Mouse (Mus musculus): ENCODE data around the gene Kpna6. TPM values are rescaled to one million over a fixed set of nuclear protein-coding genes. Genes with fewer than 3 reads are reported as not detected.

Gene Kpna6
- total and polyA plus RNA-seq, 3 experiments: 15.9 to 66.5 (median 19.6) TPM

GRCm38 (mm10) chr4:129625029-129625370 lies 47.6 kb downstream of the Kpna6 start:
- Histone ChIP-seq H3K79me2 (ENCODE audit: control insufficient read depth, insufficient read depth, low read length, poor library complexity) (no peaks in the 10 kb centered on the region; the same call in 1 of the 2 replicates), H3K9me3 (replicated peaks; ENCODE audit: insufficient read depth, low read length) (no peaks in the 10 kb centered on the region), H3K36me3 (ENCODE audit: control insufficient read depth in 1 of 2, insufficient read depth in 2 of 2, low read length in 2 of 2) (peaks cover 0 to 9% of the 10 kb centered on the region in 2 experiments), H3K4me1 (ENCODE audit: control insufficient read depth in 1 of 2, insufficient read depth in 2 of 2, low read length in 2 of 2) (peaks cover 3 to 17% of the 10 kb centered on the region in 2 experiments; a peak in 3 of 4 replicates), H3K9ac (ENCODE audit: control insufficient read depth, low read depth, low read length, poor library complexity, severe bottlenecking) (peak overlapping the region; percentile 38), H3K27ac (ENCODE audit: control insufficient read depth, low read depth, low read length) (peak overlapping the region; percentile 48), H3K4me3 (ENCODE audit: control insufficient read depth in 1 of 2, insufficient read depth in 1 of 2, low read depth in 2 of 2, low read length in 2 of 2) (peak overlapping the region in 1 of 2 experiments; percentile 38; a peak in 1 of 4 replicates), H3K27me3 (ENCODE audit: control insufficient read depth in 1 of 2, insufficient read depth in 2 of 2, low read length in 2 of 2) (no peaks in the 10 kb centered on the region)
- peak; percentile 78 for DNase-seq (ENCODE audit: low read depth, low spot score)
- TF ChIP-seq HCFC1 (IDR thresholded peaks at IDR 0.05; ENCODE audit: low read depth, low read length): 0 out of 2 replicates have a peak, but pooled peaks have one; percentile 34
- TF ChIP-seq SIN3A (IDR thresholded peaks at IDR 0.05; ENCODE audit: low read length): peak; percentile 23; the same call in 1 of the 2 replicates
- peak; percentile 23; the same call in 1 of the 2 replicates for TF ChIP-seq MXI1 (IDR thresholded peaks at IDR 0.05; ENCODE audit: low read depth, low read length)
- 0 out of 2 replicates have a peak, but pooled peaks have one; percentile 45 for TF ChIP-seq ZMIZ1 (IDR thresholded peaks at IDR 0.05; ENCODE audit: low read depth, low read length)
- 0 out of 2 replicates have a peak, but pooled peaks have one; percentile 39 for TF ChIP-seq POLR2AphosphoS2 (IDR thresholded peaks at IDR 0.05; ENCODE audit: low read length)
- no peak for TF ChIP-seq ZC3H11A (IDR thresholded peaks at IDR 0.05; ENCODE audit: low read depth, low read length)
- no peak for TF ChIP-seq E2F4 (IDR thresholded peaks at IDR 0.05; ENCODE audit: borderline replicate concordance, low read depth, low read length)
- TF ChIP-seq NRF1 (IDR thresholded peaks at IDR 0.05; ENCODE audit: insufficient read depth, low read depth, low read length, poor library complexity, severe bottlenecking): peak; percentile 73

DNA sequence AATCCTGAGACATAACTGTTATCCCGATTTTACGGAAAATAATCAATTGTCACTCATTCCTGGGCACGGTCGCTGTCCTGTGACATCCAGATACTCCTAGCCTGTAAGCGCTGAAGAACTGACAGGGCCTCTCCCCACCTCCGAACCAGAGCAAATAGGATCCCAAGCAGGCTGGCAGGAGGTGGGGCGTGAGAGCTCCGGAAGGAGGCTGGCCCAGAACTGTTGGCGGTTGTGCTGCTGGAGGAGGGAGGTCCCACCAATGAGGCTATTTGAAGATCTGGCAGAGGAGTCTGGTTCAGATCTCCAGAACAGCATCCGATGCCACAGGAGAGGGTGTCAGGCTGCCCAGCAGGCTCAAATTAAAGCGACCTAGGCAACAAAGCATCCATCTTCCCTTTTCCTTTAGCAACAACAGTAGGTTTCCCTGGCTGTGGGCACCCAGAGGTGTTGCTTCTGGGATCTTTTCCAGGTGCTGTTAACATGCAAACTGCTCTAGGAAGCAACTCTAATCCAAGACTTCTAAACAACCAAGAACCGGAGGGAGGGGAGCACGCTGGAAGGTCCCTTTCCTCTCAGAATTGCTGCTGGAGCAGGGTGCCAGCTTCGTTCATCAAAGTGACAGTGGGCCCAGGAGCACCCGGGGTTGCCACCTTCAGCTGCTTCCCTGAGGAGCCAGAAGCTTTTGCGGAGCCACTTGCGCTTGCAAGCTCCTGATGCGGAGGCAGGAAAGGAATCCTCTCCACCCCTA lies 48.1 kb downstream of the Kpna6 start:
- no peaks in the 10 kb centered on the region for H3K9me3 ChIP-seq (replicated peaks; ENCODE audit: insufficient read depth, low read length)
- TF ChIP-seq MXI1 (IDR thresholded peaks at IDR 0.05; ENCODE audit: low read depth, low read length): peak; percentile 16
- peak; percentile 10; the same call in 1 of the 2 replicates for TF ChIP-seq CHD2 (IDR thresholded peaks at IDR 0.05; ENCODE audit: low read length)
- TF ChIP-seq NELFE (IDR thresholded peaks at IDR 0.05; ENCODE audit: low read depth, low read length): peak; percentile 35; the same call in 1 of the 2 replicates
- peak; percentile 67 for TF ChIP-seq SIN3A (IDR thresholded peaks at IDR 0.05; ENCODE audit: low read length)
- TF ChIP-seq RAD21 (IDR thresholded peaks at IDR 0.05; ENCODE audit: low read depth, low read length): no peak
- no peak for TF ChIP-seq POLR2AphosphoS5 (IDR thresholded peaks at IDR 0.05; ENCODE audit: borderline replicate concordance, low read depth, low read length)
- peak; percentile 40; the same call in 1 of the 2 replicates for TF ChIP-seq MAX (IDR thresholded peaks at IDR 0.05; ENCODE audit: low read length)
- no peak for TF ChIP-seq USF2 (IDR thresholded peaks at IDR 0.05; ENCODE audit: borderline replicate concordance in 1 of 2, insufficient read depth in 1 of 2, low read depth in 1 of 2, low read length in 2 of 2)
- 0 out of 2 replicates have a peak, but pooled peaks have one; percentile 19 for TF ChIP-seq TBP (IDR thresholded peaks at IDR 0.05; ENCODE audit: low read depth, low read length)
- TF ChIP-seq E2F4 (IDR thresholded peaks at IDR 0.05; ENCODE audit: borderline replicate concordance, low read depth, low read length): no peak
- 0 out of 2 replicates have a peak, but pooled peaks have one; percentile 10 for TF ChIP-seq TCF12 (IDR thresholded peaks at IDR 0.05; ENCODE audit: low read depth, low read length)
- peak; percentile 83 for TF ChIP-seq HCFC1 (IDR thresholded peaks at IDR 0.05; ENCODE audit: low read depth, low read length)
- TF ChIP-seq ELF1 (IDR thresholded peaks at IDR 0.05; ENCODE audit: low read depth, low read length): peak; percentile 85
- no peak for TF ChIP-seq ETS1 (IDR thresholded peaks at IDR 0.05; ENCODE audit: low read depth, low read length)
- no peak for TF ChIP-seq POLR2AphosphoS2 (IDR thresholded peaks at IDR 0.05; ENCODE audit: low read length)
- TF ChIP-seq MYC (IDR thresholded peaks at IDR 0.05; ENCODE audit: low read depth, low read length): no peak
- peak; percentile 60; the same call in 1 of the 2 replicates for TF ChIP-seq KAT2A (conservative IDR thresholded peaks at IDR 0.05; ENCODE audit: low read depth, low read length)
- 0 out of 2 replicates have a peak, but pooled peaks have one; percentile 15 for TF ChIP-seq USF1 (IDR thresholded peaks at IDR 0.05; ENCODE audit: low read depth, low read length)
- peak; percentile 30 to 43; a peak in 2 of 4 replicates for TF ChIP-seq POLR2A (IDR thresholded peaks at IDR 0.05; ENCODE audit: control insufficient read depth in 1 of 2, insufficient read depth in 1 of 2, low read depth in 1 of 2, low read length in 2 of 2, poor library complexity in 1 of 2)
- H3K9ac ChIP-seq (ENCODE audit: control insufficient read depth, low read depth, low read length, poor library complexity, severe bottlenecking): peak overlapping the region; percentile 77
- peak overlapping the region; percentile 89 for H3K27ac ChIP-seq (ENCODE audit: control insufficient read depth, low read depth, low read length)
- H3K4me1 ChIP-seq (ENCODE audit: control insufficient read depth in 1 of 2, insufficient read depth in 2 of 2, low read length in 2 of 2): peaks cover 3 to 17% of the 10 kb centered on the region in 2 experiments; a peak in 3 of 4 replicates
- peak overlapping the region; percentile 68 to 73 for H3K4me3 ChIP-seq (ENCODE audit: control insufficient read depth in 1 of 2, insufficient read depth in 1 of 2, low read depth in 2 of 2, low read length in 2 of 2)
- peaks cover 0 to 9% of the 10 kb centered on the region in 2 experiments for H3K36me3 ChIP-seq (ENCODE audit: control insufficient read depth in 1 of 2, insufficient read depth in 2 of 2, low read length in 2 of 2)
- H3K79me2 ChIP-seq (ENCODE audit: control insufficient read depth, insufficient read depth, low read length, poor library complexity): no peaks in the 10 kb centered on the region; the same call in 1 of the 2 replicates
- no peaks in the 10 kb centered on the region for H3K27me3 ChIP-seq (ENCODE audit: control insufficient read depth in 1 of 2, insufficient read depth in 2 of 2, low read length in 2 of 2)
- DNase-seq (ENCODE audit: low read depth, low spot score): peak; percentile 97

Measured in MEL (cell line).